ENCODE assay signal across 17 mouse cellular contexts in the genomic region with DNA sequence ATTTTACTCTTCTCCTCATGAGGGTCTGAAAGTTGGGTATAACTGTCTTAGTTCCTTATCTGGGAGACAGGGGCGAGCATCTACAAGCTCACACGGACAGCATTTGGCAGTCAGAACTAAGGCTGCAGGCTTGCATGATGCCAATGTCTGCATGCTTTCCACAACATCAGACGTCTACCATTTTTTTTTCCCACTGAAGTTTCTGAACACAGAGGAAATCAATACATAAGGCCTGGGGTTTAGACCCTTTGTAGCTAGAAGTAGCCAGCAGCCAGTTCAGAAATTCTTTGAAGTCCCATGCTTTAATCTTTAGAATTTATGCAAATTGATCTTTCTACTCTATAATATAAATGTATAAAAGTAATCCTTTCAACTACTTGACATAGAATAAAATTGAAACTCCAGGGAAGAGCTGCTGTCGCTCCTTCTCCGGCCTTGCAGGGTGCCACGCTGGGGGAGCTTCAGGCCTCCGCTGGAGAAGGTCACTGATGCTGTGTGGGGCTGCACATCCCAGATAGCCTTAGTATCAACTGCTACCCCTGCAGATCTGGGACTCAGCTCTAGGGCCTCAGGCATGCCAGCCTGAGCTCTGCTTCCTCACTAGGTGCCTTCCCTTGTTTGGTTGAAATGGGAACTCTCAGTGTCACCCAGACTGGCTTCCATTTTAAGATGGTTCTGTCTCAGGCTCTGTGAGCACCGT.
"Had no signal": no experiment of that assay in that cellular context is flagged by ENCODE, and none has a peak within 500 bp of the region (broad histone marks: within the 10 kb centered on the region; RNA-seq: fewer than 3 reads in every experiment).

No protein-coding gene starts in this region.

- H3K36me3 ChIP-seq: liver, embryonic 12.5 days; midbrain, embryonic 12.5 days; neural tube, embryonic 13.5 days; neural tube, embryonic 15.5 days had no signal

- H3K27ac ChIP-seq: liver, embryonic 12.5 days; liver, embryonic 14.5 days; midbrain, embryonic 12.5 days; neural tube, embryonic 13.5 days; neural tube, embryonic 15.5 days had no signal

- H3K9ac ChIP-seq: liver, embryonic 12.5 days; liver, embryonic 14.5 days; lung, embryonic 14.5 days; midbrain, embryonic 12.5 days; neural tube, embryonic 13.5 days; neural tube, embryonic 15.5 days had no signal

- H3K9me3 ChIP-seq: liver, embryonic 12.5 days; midbrain, embryonic 12.5 days; neural tube, embryonic 13.5 days; neural tube, embryonic 15.5 days had no signal

- H3K4me2 ChIP-seq: liver, embryonic 12.5 days; lung, embryonic 14.5 days; midbrain, embryonic 12.5 days; neural tube, embryonic 13.5 days; neural tube, embryonic 15.5 days had no signal

- H3K4me3 ChIP-seq: liver, embryonic 12.5 days; midbrain, embryonic 12.5 days; neural tube, embryonic 13.5 days; neural tube, embryonic 15.5 days had no signal

- H3K4me1 ChIP-seq: midbrain, embryonic 12.5 days; neural tube, embryonic 13.5 days; neural tube, embryonic 15.5 days had no signal

- H3K27me3 ChIP-seq: liver, embryonic 12.5 days; midbrain, embryonic 12.5 days; neural tube, embryonic 13.5 days; neural tube, embryonic 15.5 days had no signal

- ATAC-seq: liver, embryonic 12.5 days had no signal

- DNase-seq: lung, adult 18-20 months; lung, embryonic 14.5 days; lung, postnatal 10 days; lung, postnatal 4 days; retina, postnatal 1 day; right cerebral cortex, adult 18-20 months; right cerebral cortex, postnatal 25 days; right cerebral cortex, postnatal 4 days; spleen, adult 18-20 months; thymus, adult 18-20 months; thymus, postnatal 14 days; thymus, postnatal 36 days had no signal
